Mouse (Mus musculus): Measurements from ENCODE around the gene Fbxo8. TPM values are rescaled to one million over a fixed set of nuclear protein-coding genes. Genes with fewer than 3 reads are reported as not detected.
A peak's percentile ranks its signal among the peaks of the same experiment; 100 is the strongest.

Fbxo8 gene
- polyA plus RNA-seq (2015; fragmentation: Nextera tagmentation; extraction: Ambion mirVana): 39.4 and 42.6 TPM in 2 replicates

GRCm38 (mm10) chr8:56550558-56551360 lies at the start of gene Fbxo8, which contains the start of gene Cep44:
Fbxo8 (plus strand) TSS chr8:56551090.
Cep44 (minus strand) TSS chr8:56551047.
- Histone ChIP-seq H3K9me3 (no peaks in the 10 kb centered on the region), H3K27ac (peak within 1 kb of the TSS; percentile 92), H3K36me3 (peaks cover 6% of the 10 kb centered on the region; the same call in 1 of the 2 replicates), H3K27me3 (no peaks in the 10 kb centered on the region), H3K4me1 (replicated peaks) (peaks cover 16% of the 10 kb centered on the region), H3K4me3 (peak within 1 kb of the TSS; percentile 94), H3K4me2 (peak within 1 kb of the TSS; percentile 73), H3K9ac (peak within 1 kb of the TSS; percentile 83)
- peak; percentile 97 for ATAC-seq (ENCODE audit: low FRiP score)
- under 1% methylated on average over 53 of the region's 53 CpGs for WGBS

- H3K4me1 ChIP-seq (replicated peaks): no peaks in the 10 kb centered on the region
- H3K9ac ChIP-seq: no peak overlapping the region
- H3K27ac ChIP-seq: no peak overlapping the region
- no peaks in the 10 kb centered on the region for H3K36me3 ChIP-seq
- H3K27me3 ChIP-seq: no peaks in the 10 kb centered on the region
- no peak overlapping the region for H3K4me2 ChIP-seq
- H3K9me3 ChIP-seq: no peaks in the 10 kb centered on the region
- H3K4me3 ChIP-seq: no peak overlapping the region
- no peak for ATAC-seq (ENCODE audit: low FRiP score)
These were observed 49.0 kb upstream of the Fbxo8 start for GRCm38 (mm10) chr8:56501911-56502310.

GRCm38 (mm10) chr8:56508318-56508951 lies 42.5 kb upstream of the Fbxo8 start:
- 71% methylated on average over 3 of the region's 3 CpGs for WGBS
- Histone ChIP-seq H3K4me2 (no peak overlapping the region), H3K27ac (no peak overlapping the region), H3K9me3 (no peaks in the 10 kb centered on the region), H3K4me1 (replicated peaks) (no peaks in the 10 kb centered on the region), H3K9ac (no peak overlapping the region), H3K27me3 (no peaks in the 10 kb centered on the region), H3K36me3 (no peaks in the 10 kb centered on the region), H3K4me3 (no peak overlapping the region)
- ATAC-seq (ENCODE audit: low FRiP score): no peak

GRCm38 (mm10) chr8:56508952-56509479 lies 41.9 kb upstream of the Fbxo8 start:
- no peak overlapping the region for H3K4me2 ChIP-seq
- ATAC-seq (ENCODE audit: low FRiP score): no peak
- H3K27me3 ChIP-seq: no peaks in the 10 kb centered on the region
- H3K4me3 ChIP-seq: no peak overlapping the region
- no peak overlapping the region for H3K9ac ChIP-seq
- no peaks in the 10 kb centered on the region for H3K4me1 ChIP-seq (replicated peaks)
- no peak overlapping the region for H3K27ac ChIP-seq
- H3K9me3 ChIP-seq: no peaks in the 10 kb centered on the region
- no peaks in the 10 kb centered on the region for H3K36me3 ChIP-seq
- WGBS: 73% methylated on average over 4 of the region's 4 CpGs

- H3K4me1 ChIP-seq (replicated peaks): no peaks in the 10 kb centered on the region
- H3K4me2 ChIP-seq: no peak overlapping the region
- H3K27me3 ChIP-seq: no peaks in the 10 kb centered on the region
- H3K9ac ChIP-seq: no peak overlapping the region
- 78% methylated on average over 6 of the region's 6 CpGs for WGBS
- no peaks in the 10 kb centered on the region for H3K36me3 ChIP-seq
- ATAC-seq (ENCODE audit: low FRiP score): no peak
- H3K27ac ChIP-seq: no peak overlapping the region
- H3K4me3 ChIP-seq: no peak overlapping the region
- no peaks in the 10 kb centered on the region for H3K9me3 ChIP-seq
These were observed 32.0 kb upstream of the Fbxo8 start for GRCm38 (mm10) chr8:56518848-56519247.

- ATAC-seq (ENCODE audit: low FRiP score): no peak
- H3K27ac ChIP-seq: no peak overlapping the region
- H3K36me3 ChIP-seq: no peaks in the 10 kb centered on the region
- no peak overlapping the region for H3K4me3 ChIP-seq
- 83% methylated on average over 2 of the region's 2 CpGs for WGBS
- no peaks in the 10 kb centered on the region for H3K27me3 ChIP-seq
- H3K4me1 ChIP-seq (replicated peaks): no peaks in the 10 kb centered on the region
- H3K4me2 ChIP-seq: no peak overlapping the region
- H3K9ac ChIP-seq: no peak overlapping the region
- H3K9me3 ChIP-seq: no peaks in the 10 kb centered on the region
These were observed 30.6 kb upstream of the Fbxo8 start for GRCm38 (mm10) chr8:56520249-56520648.

- H3K27ac ChIP-seq: no peak overlapping the region
- no peaks in the 10 kb centered on the region for H3K36me3 ChIP-seq
- ATAC-seq (ENCODE audit: low FRiP score): no peak
- H3K4me3 ChIP-seq: no peak overlapping the region
- H3K9me3 ChIP-seq: no peaks in the 10 kb centered on the region
- H3K27me3 ChIP-seq: no peaks in the 10 kb centered on the region
- 84% methylated on average over 4 of the region's 4 CpGs for WGBS
- H3K4me1 ChIP-seq (replicated peaks): no peaks in the 10 kb centered on the region
- H3K9ac ChIP-seq: no peak overlapping the region
- no peak overlapping the region for H3K4me2 ChIP-seq
These were observed 29.8 kb upstream of the Fbxo8 start for GRCm38 (mm10) chr8:56521051-56521450.

GRCm38 (mm10) chr8:56528869-56529268 lies 22.0 kb upstream of the Fbxo8 start:
- Histone ChIP-seq H3K4me2 (no peak overlapping the region), H3K27me3 (no peaks in the 10 kb centered on the region), H3K9ac (no peak overlapping the region), H3K4me1 (replicated peaks) (no peaks in the 10 kb centered on the region), H3K9me3 (no peaks in the 10 kb centered on the region), H3K27ac (no peak overlapping the region), H3K36me3 (peaks cover 13% of the 10 kb centered on the region), H3K4me3 (no peak overlapping the region)
- ATAC-seq (ENCODE audit: low FRiP score): no peak
- WGBS: 84% methylated on average over 6 of the region's 6 CpGs

GRCm38 (mm10) chr8:56530359-56530758 lies 20.5 kb upstream of the Fbxo8 start:
- peaks cover 14% of the 10 kb centered on the region for H3K36me3 ChIP-seq
- WGBS: 5% methylated on average over 3 of the region's 3 CpGs
- no peak overlapping the region for H3K4me3 ChIP-seq
- ATAC-seq (ENCODE audit: low FRiP score): no peak
- H3K9me3 ChIP-seq: no peaks in the 10 kb centered on the region
- H3K4me2 ChIP-seq: no peak overlapping the region
- H3K27me3 ChIP-seq: no peaks in the 10 kb centered on the region
- no peaks in the 10 kb centered on the region for H3K4me1 ChIP-seq (replicated peaks)
- H3K9ac ChIP-seq: no peak overlapping the region
- H3K27ac ChIP-seq: no peak overlapping the region

GRCm38 (mm10) chr8:56540706-56541105 lies 10.2 kb upstream of the Fbxo8 start:
- no peak for ATAC-seq (ENCODE audit: low FRiP score)
- no peak overlapping the region for H3K4me2 ChIP-seq
- no peaks in the 10 kb centered on the region for H3K4me1 ChIP-seq (replicated peaks)
- H3K36me3 ChIP-seq: peaks cover 67% of the 10 kb centered on the region
- H3K9me3 ChIP-seq: no peaks in the 10 kb centered on the region
- H3K27ac ChIP-seq: no peak overlapping the region
- H3K27me3 ChIP-seq: no peaks in the 10 kb centered on the region
- no peak overlapping the region for H3K9ac ChIP-seq
- WGBS: 92% methylated on average over 7 of the region's 7 CpGs
- no peak overlapping the region for H3K4me3 ChIP-seq

- Histone ChIP-seq H3K4me3 (no peak overlapping the region), H3K4me2 (no peak overlapping the region), H3K27ac (no peak overlapping the region), H3K36me3 (peaks cover 17% of the 10 kb centered on the region), H3K27me3 (no peaks in the 10 kb centered on the region), H3K9ac (no peak overlapping the region), H3K4me1 (replicated peaks) (peaks cover 16% of the 10 kb centered on the region), H3K9me3 (no peaks in the 10 kb centered on the region)
- 93% methylated on average over 2 of the region's 2 CpGs for WGBS
- ATAC-seq (ENCODE audit: low FRiP score): no peak
These were observed 3.0 kb upstream of the Fbxo8 start for GRCm38 (mm10) chr8:56547866-56548265.

- peak overlapping the region; percentile 73 for H3K4me2 ChIP-seq
- H3K27ac ChIP-seq: peak overlapping the region; percentile 92
- no peaks in the 10 kb centered on the region for H3K36me3 ChIP-seq
- WGBS: under 1% methylated on average over 28 of the region's 28 CpGs
- peaks cover 16% of the 10 kb centered on the region for H3K4me1 ChIP-seq (replicated peaks)
- no peaks in the 10 kb centered on the region for H3K27me3 ChIP-seq
- H3K4me3 ChIP-seq: peak overlapping the region; percentile 94
- no peaks in the 10 kb centered on the region for H3K9me3 ChIP-seq
- H3K9ac ChIP-seq: peak overlapping the region; percentile 83
- peak; percentile 98 for ATAC-seq (ENCODE audit: low FRiP score)
These were observed 517 bp downstream of the Fbxo8 start for GRCm38 (mm10) chr8:56551361-56551852.

Measured in hindbrain, embryonic 13.5 days (tissue).